Mouse (Mus musculus): ENCODE data around the gene Tbpl2.

Tbpl2 gene

DNA sequence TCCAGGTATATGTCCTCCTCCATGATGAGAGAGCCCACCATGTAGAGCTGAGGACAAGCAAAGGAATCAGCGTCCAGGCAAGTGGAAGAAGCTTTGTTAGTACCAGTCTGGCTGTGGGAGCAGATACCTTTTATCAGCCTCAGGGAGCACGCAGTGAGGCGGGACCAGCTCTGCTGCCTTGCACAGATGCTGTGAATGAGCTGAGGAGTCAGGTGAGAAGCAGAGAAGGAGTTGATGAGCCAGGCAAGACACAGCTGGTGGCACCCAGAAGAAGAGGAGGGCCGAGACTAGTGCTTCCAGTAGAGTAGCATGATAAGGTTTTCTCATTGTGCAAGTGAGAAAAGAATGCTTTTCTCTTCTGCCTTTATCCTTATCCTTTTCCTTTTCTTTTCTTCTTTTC is at the start of gene Tbpl2:
Gene Tbpl2, minus strand, starts transcription at position 101 of the 400 bp plus-strand sequence.
- DNase-seq (ENCODE audit: low spot score in 2 of 2) = no peak

DNA sequence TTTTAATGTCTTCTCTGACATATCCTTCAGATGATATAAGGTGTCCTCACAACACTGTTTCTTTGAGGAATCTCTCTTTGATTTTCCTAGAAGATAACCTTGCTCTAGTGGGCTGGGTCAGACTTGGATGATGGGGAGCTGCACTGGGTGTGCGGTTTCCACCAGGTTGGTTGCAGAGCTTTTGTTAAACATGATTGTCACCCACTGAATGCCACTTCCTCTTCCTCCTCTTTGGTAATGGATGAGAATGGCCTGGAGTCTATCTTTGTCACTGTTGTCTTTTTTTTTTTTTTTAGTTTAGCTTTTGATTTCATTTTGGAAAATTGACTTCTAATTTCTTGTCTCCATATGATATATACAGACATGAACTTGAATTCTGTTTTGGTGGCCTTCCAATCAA is 38.0 kb upstream of the Tbpl2 start:
- no peak for DNase-seq (ENCODE audit: low spot score in 2 of 2)

DNA sequence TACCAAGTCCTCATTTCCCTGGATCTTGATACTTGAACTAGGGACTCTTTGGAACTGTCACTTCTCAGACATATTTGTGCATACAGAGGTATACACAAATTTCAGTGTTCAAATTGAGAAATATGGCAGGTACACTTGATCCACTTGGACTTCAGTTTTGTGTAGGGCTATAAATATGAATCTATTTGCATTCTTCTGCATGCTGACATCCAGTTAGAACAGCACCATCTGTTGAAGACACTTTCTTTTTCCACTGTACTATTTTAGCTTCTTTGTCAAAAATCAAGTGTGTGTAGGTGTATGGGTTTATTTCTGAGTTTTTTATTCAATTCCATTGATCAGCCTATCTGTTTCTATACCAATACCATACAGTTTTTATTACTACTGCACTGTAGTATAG is 12.7 kb upstream of the Tbpl2 start:
- no peak for DNase-seq (ENCODE audit: low spot score in 2 of 2)

DNA sequence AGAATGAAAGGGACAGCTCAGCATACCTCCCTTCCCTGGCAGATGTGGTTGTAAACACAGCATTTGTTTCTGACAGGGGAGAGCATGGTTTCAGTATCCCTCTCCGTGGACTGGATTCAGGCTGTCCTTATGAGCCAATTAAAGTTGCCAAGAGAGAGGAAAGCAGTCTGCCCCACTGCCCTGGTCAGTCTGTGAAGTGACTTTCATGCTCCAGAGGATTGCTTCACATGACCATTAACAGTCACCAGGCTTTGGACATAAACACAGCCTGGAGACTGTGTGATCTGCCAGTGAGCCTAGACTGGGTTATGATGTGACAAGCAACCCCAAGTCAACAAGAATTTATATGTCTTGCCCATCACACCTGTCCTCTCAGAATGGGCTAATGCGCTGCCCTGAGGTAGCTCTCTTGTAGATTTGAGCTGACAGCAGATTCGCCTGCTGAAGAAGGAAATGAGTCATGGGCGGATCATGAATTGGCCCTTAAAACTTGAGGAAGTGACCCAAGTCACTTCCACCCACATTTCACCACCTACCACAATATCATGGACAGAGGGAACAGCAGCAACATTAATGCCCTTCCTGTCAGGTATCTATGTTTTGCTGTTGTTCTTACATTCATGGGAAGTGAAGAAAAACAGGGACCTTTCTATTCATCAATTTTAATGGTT is 7.4 kb upstream of the Tbpl2 start:
- no peak for DNase-seq (ENCODE audit: low spot score in 2 of 2)

DNA sequence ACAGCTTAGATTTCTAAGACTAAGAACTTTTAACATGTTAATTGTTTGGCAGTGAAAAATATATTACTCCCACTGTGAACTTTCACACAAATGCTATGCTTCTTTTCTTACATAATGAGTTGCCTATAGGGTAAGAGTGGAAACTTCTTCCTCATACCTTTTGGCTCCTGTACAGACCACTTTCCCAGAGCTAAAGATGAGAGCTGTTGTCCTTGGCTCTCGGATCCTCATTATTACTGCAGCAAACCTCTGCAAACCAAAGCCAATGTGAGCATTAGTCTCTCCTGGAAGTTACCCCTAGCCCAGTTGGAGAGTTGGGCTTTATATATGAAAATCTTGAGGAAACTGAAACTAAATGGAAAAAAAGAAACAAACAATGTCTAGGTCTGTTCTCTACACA is 5.5 kb downstream of the Tbpl2 start:
- DNase-seq (ENCODE audit: low spot score in 2 of 2) = no peak

DNA sequence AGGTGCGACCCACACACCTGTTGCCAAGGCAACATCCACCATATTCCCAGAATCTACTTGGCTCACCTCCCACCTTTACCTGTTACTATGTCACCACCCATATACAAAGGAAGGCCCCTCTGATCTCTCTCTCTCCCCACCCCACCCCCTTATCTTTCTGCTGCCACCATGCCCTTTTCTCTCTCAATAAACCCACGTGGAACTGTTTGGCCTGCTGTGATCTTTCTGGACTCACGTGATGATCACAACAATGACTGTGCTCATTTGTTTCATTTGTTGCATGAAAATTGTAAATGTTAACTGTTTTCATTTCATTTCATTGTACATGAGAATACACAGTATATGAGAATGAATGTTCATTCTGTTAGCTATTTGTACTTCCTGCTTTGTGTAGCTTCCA is 45.9 kb downstream of the Tbpl2 start:
- DNase-seq (ENCODE audit: low spot score in 2 of 2) = no peak

DNA sequence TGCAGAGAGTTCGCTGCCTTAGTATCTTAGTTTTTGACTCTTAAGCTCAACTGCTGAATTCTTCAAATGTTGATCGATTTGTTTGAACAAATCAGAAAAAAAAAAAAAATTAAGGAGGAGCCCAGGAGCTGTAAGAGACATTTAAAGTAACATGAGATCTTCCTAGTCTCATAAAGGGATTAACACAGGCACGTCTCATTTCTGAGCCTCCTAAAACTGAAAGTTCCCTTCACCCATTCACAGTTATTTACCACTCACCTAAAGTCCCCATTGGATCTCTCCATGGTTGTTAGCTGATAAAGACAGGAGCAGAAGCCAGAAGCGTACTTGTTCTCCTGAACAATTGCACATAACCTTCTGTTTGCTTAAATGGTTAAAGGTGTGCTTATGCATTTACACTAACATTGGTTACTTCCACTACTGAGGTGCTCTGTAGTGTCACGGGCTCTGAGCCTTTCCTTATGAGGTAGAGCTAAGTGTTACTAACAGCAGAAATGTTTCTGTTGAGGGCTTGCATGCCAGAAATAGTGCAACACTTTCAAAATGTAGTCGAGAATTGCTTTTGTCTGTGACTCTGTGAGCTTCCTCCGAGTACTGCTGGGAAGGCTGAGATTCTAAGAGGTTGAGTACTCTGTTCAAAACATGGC is 46.9 kb downstream of the Tbpl2 start, which contains the start of gene Hnmt:
Gene Hnmt, minus strand, starts transcription at position 51 of the 647 bp plus-strand sequence.
- peak in 1 of 2 experiments; percentile 13 for DNase-seq (ENCODE audit: low spot score in 2 of 2)

DNA sequence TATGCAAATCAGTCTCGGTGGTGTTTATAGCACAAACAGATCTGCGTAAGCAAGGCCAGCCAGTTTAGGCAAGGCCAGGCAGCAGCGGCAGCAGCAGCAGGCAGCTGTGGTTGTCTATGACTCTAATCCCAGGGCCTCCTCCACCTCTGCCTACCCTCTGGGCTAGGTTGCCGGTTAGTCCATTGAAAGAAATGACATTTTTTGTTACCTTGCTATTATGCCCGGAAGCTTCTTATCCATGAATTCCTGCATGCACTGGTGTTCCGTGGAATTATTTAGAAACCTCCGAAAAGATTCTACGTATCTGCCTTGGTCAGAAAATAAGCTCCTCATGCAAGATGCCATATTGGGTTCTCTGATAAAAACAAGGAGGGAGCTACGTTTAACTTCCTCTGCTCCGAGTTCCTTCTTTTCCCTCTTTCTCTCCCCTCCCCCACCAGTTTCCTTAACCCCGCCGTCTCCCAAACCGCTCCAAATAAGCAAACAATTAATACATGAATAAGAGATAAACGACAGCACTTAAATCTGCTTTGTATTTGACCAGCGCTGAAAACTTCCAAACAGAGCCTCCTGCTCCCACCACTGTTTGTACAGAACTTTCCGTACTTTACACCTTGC is 47.8 kb downstream of the Tbpl2 start:
- peak; percentile 67 to 68 for DNase-seq (ENCODE audit: low spot score in 2 of 2)

DNA sequence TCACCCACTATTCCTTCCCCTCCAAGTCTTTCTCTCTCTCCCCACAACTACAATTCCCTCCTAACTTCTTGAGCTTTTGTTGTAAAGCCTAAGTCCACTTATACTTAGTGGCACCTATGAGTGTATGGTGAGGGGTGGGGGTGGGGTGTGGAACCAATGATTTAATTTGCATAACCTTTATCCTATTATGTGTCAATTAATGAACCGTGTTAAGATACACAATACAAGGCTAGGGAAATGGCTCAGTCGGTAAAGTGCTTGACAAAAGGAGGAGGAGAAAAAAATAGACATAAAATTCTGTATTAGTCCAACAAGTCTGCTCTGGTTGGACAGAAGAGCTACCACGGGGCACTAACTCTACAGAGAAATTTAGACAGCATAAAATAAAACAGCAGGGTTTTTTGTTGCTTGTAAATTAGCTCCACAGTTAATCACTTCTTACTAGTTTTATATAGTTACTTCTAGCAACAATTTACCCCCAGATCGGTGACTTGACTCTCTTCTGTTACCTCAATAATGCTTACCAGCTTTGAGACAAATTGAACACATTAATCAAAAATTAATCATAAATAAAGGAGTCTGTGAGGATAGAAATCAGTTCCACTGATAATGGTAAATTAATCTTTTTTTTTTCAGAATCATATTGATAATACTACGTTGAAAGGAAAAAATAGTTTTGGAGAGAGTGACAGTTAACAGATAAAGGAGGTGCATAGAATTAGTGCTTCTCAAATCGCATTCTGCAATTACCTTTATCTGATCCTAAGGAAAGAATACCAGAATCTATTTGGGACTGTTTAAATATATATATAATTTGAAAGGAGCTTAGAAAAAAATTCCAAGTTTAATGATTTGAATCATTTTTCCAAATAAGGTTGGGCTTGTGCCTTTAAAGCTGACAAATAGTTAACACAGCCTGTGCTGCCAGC is 48.6 kb downstream of the Tbpl2 start:
- no peak for DNase-seq (ENCODE audit: low spot score in 2 of 2)

DNA sequence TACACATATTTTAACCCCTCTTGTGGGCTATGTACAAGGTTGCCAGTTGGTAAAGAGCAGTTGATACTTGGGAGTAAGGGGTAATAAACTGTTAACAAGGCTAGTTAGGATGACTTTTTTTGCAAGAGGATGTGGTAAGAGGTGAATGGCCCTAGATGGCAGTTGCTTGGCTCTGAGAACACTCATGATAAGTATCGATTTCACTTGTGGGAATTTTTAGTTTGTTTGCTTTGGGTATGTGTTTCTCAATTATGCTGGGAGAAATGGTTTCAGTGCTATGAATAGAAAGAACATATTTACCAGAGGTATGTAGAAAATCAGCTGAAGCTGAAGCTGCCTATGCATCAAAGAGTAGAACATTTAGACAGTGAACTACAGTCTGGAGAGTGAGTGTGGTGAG is 53.5 kb downstream of the Tbpl2 start:
- DNase-seq (ENCODE audit: low spot score in 2 of 2) = no peak

DNA sequence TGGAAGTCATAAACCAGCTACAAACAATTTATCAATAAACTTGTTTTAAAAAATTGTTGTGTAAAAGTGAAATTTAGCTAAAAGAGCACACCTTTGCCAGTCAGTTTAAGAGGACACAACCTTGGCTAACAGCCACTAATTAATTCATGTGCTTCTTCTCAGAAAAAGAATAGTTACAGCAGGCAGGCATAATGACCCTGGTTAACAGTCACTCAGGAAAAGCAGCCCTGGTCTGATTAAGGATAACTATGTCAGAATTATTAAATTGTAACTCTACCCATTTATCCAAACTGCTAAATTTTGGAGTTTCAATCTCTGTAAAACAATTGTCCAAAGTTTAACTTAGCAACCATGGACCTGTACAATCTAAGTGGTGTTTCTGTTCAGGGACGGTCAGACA is 55.9 kb downstream of the Tbpl2 start:
- DNase-seq (ENCODE audit: low spot score in 2 of 2) = no peak

All from frontal cortex, postnatal 36 days (tissue).